Mouse (Mus musculus) urinary bladder, postnatal 10 days (tissue): Measurements from ENCODE around the gene Gm10447.
"Not testable (repeated sequence)": the region's sequence is repeated elsewhere in the genome, so short reads cannot be mapped to it uniquely, and the experiment has no call there.

ENCODE experiments used
- DNase-seq: peaks from one replicate; pipeline ENCODE4 v3.0.0; 2022; ENCODE audit warnings: low spot score

Gene Gm10447

GRCm38 (mm10) chr11:53443861-53444260 is 13.0 kb downstream of the Gm10447 start:
- no peak for DNase-seq

GRCm38 (mm10) chr11:53441921-53442320 is 15.0 kb downstream of the Gm10447 start:
- DNase-seq, result no peak

DNA sequence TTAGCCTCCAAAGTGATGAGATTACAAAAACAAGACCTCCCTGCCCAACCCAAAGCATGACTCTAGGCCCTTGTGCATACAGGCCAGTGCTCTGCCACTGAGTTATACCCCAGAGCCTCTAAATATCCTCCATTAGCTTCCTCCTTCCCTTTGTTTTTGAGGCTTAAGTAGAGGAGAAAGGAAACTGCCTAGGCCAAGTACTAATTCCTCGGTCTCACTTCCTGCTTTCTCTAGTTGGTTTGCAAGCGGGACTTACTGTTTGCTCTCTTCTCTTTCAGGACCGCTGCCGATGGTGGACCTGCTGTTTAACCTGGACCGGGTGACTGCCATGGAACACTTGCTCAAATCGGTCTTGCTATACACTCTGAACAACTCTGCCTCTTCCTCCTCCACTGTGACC is 20.6 kb downstream of the Gm10447 start:
- DNase-seq, result no peak

GRCm38 (mm10) chr11:53435504-53435903 is 21.4 kb downstream of the Gm10447 start:
- DNase-seq, result no peak

DNA sequence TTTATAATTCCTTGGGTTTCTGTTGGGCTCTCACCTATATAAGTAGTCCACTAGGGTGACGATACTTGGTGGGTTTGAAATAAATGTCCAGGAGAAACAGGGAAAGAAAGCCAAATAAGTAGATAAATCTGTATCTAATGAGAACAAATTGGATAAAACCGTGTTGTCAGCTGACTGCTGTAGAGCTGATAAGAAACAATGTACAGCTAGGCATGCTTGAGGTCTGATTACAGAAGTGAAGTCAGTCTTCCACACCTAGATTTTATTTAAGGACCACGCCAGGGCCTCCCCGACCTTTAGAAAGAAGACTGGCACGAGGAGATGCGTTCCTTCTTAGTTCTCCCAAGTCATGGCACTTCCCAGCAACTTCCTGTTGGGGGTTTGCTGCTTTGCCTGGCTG is 23.9 kb downstream of the Gm10447 start:
- DNase-seq, result no peak

GRCm38 (mm10) chr11:53431347-53432056 is 25.4 kb downstream of the Gm10447 start:
- DNase-seq, result no peak

- peak; percentile 92 for DNase-seq
These were observed 26.1 kb downstream of the Gm10447 start, which contains the start of the genes Uqcrq and Gdf9 for GRCm38 (mm10) chr11:53430670-53431346. Gene Uqcrq, minus strand, starts transcription at chr11:53430831. Gene Gdf9, plus strand, starts transcription at chr11:53431023.

DNA sequence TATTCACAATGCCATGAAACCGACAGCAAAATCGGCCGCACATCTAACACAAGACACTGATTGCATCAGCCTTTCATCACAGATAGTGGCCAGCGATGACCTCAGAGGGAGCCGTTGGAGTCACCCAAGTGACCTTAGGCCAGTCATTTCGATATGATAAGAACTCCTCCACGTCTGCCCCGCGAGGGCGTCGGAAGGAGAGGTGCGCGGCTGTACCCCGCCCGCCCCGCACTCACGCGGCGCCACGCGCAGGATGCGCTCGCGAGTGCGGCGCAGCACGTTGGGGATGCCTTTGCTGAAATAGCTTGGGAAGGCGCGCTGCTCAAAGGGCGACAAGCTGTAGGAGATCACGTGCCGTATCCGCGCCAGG is 26.6 kb downstream of the Gm10447 start:
- no peak for DNase-seq

GRCm38 (mm10) chr11:53429182-53429581 is 27.7 kb downstream of the Gm10447 start:
- DNase-seq, result no peak

GRCm38 (mm10) chr11:53428716-53429057 is 28.2 kb downstream of the Gm10447 start:
- no peak for DNase-seq

- DNase-seq, result no peak
These were observed 28.8 kb downstream of the Gm10447 start for GRCm38 (mm10) chr11:53427993-53428715.

- not testable (repeated sequence) for DNase-seq
These were observed 30.0 kb downstream of the Gm10447 start for GRCm38 (mm10) chr11:53426914-53427313.

GRCm38 (mm10) chr11:53425711-53426255 is 31.1 kb downstream of the Gm10447 start:
- no peak for DNase-seq

GRCm38 (mm10) chr11:53425251-53425650 is 31.7 kb downstream of the Gm10447 start:
- no peak for DNase-seq

- DNase-seq, result no peak
These were observed 32.1 kb downstream of the Gm10447 start for GRCm38 (mm10) chr11:53424826-53425225.

- DNase-seq, result no peak
These were observed 33.9 kb downstream of the Gm10447 start, which contains the start of gene Leap2 for GRCm38 (mm10) chr11:53423036-53423435. Gene Leap2, minus strand, starts transcription at chr11:53423170.

DNA sequence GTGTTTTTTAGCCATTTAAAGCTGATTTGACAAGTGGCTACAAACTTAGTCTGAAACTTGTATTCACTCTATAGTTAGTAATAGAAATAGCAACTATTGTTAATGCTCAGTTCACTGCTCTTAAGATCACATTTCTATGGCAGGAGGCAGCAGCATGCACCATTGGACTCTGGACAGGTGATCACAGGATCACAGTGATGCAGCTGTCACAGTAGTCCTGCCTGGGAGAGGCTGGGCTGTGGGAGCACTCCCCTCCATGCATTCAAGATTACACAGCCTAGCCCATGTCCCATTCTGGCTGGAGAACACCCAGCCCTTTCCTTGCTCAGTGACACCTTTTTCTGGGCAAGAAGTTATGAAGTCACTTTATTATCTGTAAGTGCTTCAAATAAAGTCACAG is 38.9 kb downstream of the Gm10447 start:
- no peak for DNase-seq

DNA sequence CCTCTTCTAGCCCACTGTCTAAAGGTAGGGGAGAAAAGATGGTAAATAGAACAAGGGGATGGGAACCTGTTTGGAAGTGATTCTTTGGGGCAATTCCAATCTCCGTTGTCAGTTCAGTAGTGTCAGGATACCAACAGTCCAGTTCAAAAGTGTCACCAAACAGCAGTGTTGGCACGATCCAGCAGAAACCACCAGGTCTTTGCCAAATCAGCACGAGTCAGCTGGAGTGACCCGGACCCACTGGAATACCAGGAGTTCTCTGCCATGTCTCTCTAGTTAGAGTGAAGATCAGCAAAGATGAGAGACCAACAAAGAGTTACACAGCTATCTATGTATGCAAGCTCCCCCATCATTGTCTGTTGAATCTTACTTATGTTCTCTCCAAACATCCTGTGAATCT is 43.0 kb downstream of the Gm10447 start:
- DNase-seq, result no peak

DNA sequence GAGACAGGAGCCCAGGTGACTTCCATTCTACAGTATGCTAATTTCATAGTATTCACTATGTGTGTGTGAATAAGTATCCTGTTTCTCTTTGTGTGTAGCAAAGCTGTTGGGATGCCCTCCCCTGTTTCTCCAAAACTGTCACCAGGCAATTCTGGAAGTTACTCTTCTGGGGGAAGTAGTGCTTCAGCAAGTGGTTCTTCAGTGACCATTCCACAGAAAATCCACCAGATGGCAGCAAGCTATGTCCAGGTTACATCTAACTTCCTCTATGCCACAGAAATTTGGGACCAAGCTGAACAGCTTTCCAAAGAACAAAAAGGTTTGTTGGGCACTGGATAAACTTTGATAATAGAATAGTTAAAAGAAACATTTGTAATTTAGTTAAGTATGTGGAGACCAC is 45.2 kb downstream of the Gm10447 start:
- no peak for DNase-seq
